Mouse (Mus musculus) left cerebral cortex, postnatal 36 days (tissue): Measurements from ENCODE around the gene Rlim. TPM values are rescaled to one million over a fixed set of nuclear protein-coding genes. Genes with fewer than 3 reads are reported as not detected.

ENCODE experiments used
- total RNA-seq, 2 experiments: library from RNA; stranded (reverse); gene quantifications; 2 replicates each; pipeline ENCODE4 v1.2.3; 2021

Rlim gene
- total RNA-seq, 2 experiments from 2014 or later = 43.0 to 51.6 TPM

Other genes starting within 250 kb of the Rlim start
- 10 to 100 TPM; 30.7 to 39.9 TPM for gene Slc16a2, start 159.3 kb downstream of the Rlim start, total RNA-seq
- 10 to 100 TPM; 25.8 to 28.6 TPM for gene Nexmif, start 219.9 kb upstream of the Rlim start, total RNA-seq